Mouse (Mus musculus) liver, adult 2 months (tissue): ENCODE measurements around the gene Fndc3b. TPM values are rescaled to one million over a fixed set of nuclear protein-coding genes. Genes with fewer than 3 reads are reported as not detected.

Experiments
- DNase-seq: peaks from one replicate; pipeline ENCODE4 v3.0.0-alpha.2; 2011; ENCODE audit warnings: low read depth, low spot score; ENCODE audit errors: extremely low read depth
- H3K27ac ChIP-seq: fragments of 200-500 bp; replicated peaks from 2 replicates; pipeline ENCODE4 v1.5.1; 2012; ENCODE audit warnings: low read depth, mild to moderate bottlenecking, control low read depth, inconsistent platforms, low read length; ENCODE audit not compliant: insufficient read depth
- H3K27me3 ChIP-seq: fragments of 200-500 bp; 2 replicates; pipeline ENCODE4 v1.6.1; 2012; ENCODE audit warnings: mild to moderate bottlenecking, moderate library complexity, low read length, inconsistent platforms; ENCODE audit not compliant: control insufficient read depth, insufficient read depth
- H3K36me3 ChIP-seq: fragments of 200-500 bp; 2 replicates; pipeline ENCODE4 v1.6.1; 2012; ENCODE audit warnings: low read length, inconsistent platforms; ENCODE audit not compliant: control insufficient read depth, insufficient read depth
- H3K4me1 ChIP-seq: fragments of 200-500 bp; 2 replicates; pipeline ENCODE4 v1.6.1; 2011; ENCODE audit warnings: low read length; ENCODE audit not compliant: control insufficient read depth, insufficient read depth
- H3K4me3 ChIP-seq: fragments of 200-500 bp; 2 replicates; pipeline ENCODE4 v1.5.1; 2011; ENCODE audit warnings: low read depth, mild to moderate bottlenecking, control low read depth, low read length, moderate library complexity; ENCODE audit not compliant: insufficient read depth
- H3K79me2 ChIP-seq: fragments of 200-500 bp; 2 replicates; pipeline ENCODE4 v1.6.1; 2012; ENCODE audit warnings: inconsistent platforms, mild to moderate bottlenecking, low read length, moderate library complexity; ENCODE audit not compliant: control insufficient read depth, insufficient read depth
- H3K9ac ChIP-seq: fragments of 200-500 bp; 2 replicates; pipeline ENCODE4 v1.6.1; 2012; ENCODE audit warnings: low read depth, mild to moderate bottlenecking, control low read depth, inconsistent platforms, low read length
- CTCF ChIP-seq: fragments of 200-500 bp; IDR thresholded peaks from 2 replicates; pipeline ENCODE4 v1.5.1; 2011; ENCODE audit warnings: low read depth, low read length, control low read depth
- POLR2A ChIP-seq: fragments of 200-500 bp; IDR thresholded peaks from 2 replicates; pipeline ENCODE4 v1.6.1; 2011; ENCODE audit warnings: low read length, control low read depth; ENCODE audit not compliant: insufficient read depth; ENCODE audit errors: extremely low read depth
- WGBS: fragments of 180-500 bp; shearing (Covaris S2); methylation state at CpG from one replicate; pipeline ENCODE4 v1.1.7; 2018; 5-methylcytosine and 5-hydroxymethylcytosine counted together
- polyA plus RNA-seq: library from polyadenylated mRNA; depleted of rRNA; stranded (reverse); fragments of >200 nt; gene quantifications from 2 replicates; pipeline ENCODE4 v1.2.3, GENCODE M21; 2012
- total RNA-seq: library from RNA; depleted of rRNA; stranded (reverse); fragments of >200 nt; gene quantifications from 2 replicates; pipeline ENCODE4 v1.2.3, GENCODE M21; 2014

The Fndc3b gene
- total and polyA plus RNA-seq, 2 experiments: 3.3 to 9.4 TPM

- whole genome bisulfite sequencing: 87% methylated on average over 11 of the region's 11 CpGs
- H3K27ac ChIP-seq: no peak overlapping the region
These were observed 61.0 kb downstream of the Fndc3b start for GRCm38 (mm10) chr3:27650083-27650482.

DNA sequence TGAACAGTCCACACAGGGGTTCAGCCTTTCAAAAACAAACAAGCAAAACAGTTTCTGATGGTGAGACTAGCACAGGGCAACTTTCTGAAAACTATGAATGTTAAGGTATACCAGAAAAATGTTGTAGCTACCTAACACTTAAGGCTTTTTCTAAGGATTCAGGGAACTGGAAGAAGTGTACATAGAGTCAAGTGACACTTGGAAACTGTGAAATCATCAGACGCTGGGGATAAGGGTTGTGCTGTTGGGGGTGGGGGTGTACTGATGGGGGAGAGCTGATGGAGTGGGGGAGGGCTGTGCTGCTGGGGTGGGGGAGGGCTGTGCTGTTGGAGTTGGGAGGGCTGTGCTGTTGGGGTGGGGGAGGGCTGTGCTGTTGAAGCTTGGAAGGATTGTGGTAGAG is 61.8 kb downstream of the Fndc3b start:
- no peak for TF ChIP-seq CTCF
- TF ChIP-seq POLR2A: no peak

More at GRCm38 (mm10) chr3:27650083-27650482, 61.0 kb downstream of the Fndc3b start:
- peaks cover 46% of the 10 kb centered on the region; the same call in 1 of the 2 replicates for H3K79me2 ChIP-seq
- no peak for TF ChIP-seq POLR2A
- no peak for TF ChIP-seq CTCF
- peak; percentile 16 for DNase-seq
- no peak overlapping the region for H3K4me3 ChIP-seq
- no peaks in the 10 kb centered on the region for H3K36me3 ChIP-seq
- H3K9ac ChIP-seq: no peak overlapping the region
- H3K4me1 ChIP-seq: peaks cover 4% of the 10 kb centered on the region; the same call in 1 of the 2 replicates
- H3K27me3 ChIP-seq: no peaks in the 10 kb centered on the region

DNA sequence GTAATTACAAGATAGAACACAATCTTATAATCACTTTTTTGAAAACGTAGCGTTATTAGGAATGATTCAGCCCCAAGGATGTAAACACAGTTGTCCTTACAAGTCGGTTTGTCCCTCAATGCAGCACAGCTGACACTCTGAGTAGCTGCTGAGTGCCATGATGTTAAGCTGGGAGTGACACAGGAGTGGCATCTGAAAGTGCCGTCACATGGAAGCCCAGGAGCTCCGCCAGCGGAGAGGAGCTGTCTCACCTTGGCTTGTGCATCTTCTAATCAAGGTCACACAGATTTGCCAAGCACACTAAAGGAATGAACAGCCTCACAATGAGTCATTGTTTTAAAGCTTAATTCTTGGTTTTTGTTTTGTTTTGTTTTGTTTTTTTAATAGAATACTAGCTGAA is 68.7 kb downstream of the Fndc3b start:
- 92% methylated on average over 6 of the region's 6 CpGs for WGBS
- H3K79me2 ChIP-seq: peaks cover 24% of the 10 kb centered on the region; the same call in 1 of the 2 replicates
- TF ChIP-seq CTCF: no peak
- no peak for TF ChIP-seq POLR2A

More for the DNA sequence above, 61.8 kb downstream of the Fndc3b start:
- 39% methylated on average over 1 of the region's 1 CpGs for WGBS
- H3K9ac ChIP-seq: no peak overlapping the region
- H3K27ac ChIP-seq: no peak overlapping the region
- H3K4me3 ChIP-seq: no peak overlapping the region
- no peaks in the 10 kb centered on the region for H3K27me3 ChIP-seq
- H3K4me1 ChIP-seq: no peaks in the 10 kb centered on the region
- no peaks in the 10 kb centered on the region for H3K36me3 ChIP-seq
- no peak for DNase-seq
- peaks cover 40% of the 10 kb centered on the region; the same call in 1 of the 2 replicates for H3K79me2 ChIP-seq

GRCm38 (mm10) chr3:27639701-27640100 is 71.4 kb downstream of the Fndc3b start:
- TF ChIP-seq CTCF (no peak), POLR2A (no peak)
- Histone ChIP-seq H3K79me2 (peaks cover 12% of the 10 kb centered on the region; the same call in 1 of the 2 replicates), H3K4me3 (no peak overlapping the region), H3K27ac (no peak overlapping the region), H3K9ac (no peak overlapping the region), H3K4me1 (no peaks in the 10 kb centered on the region), H3K36me3 (peaks cover 5% of the 10 kb centered on the region; the same call in 1 of the 2 replicates), H3K27me3 (no peaks in the 10 kb centered on the region)
- no peak for DNase-seq
- WGBS: 61% methylated on average over 4 of the region's 4 CpGs

More for the DNA sequence above, 68.7 kb downstream of the Fndc3b start:
- DNase-seq: no peak
- H3K4me3 ChIP-seq: no peak overlapping the region
- no peak overlapping the region for H3K27ac ChIP-seq
- H3K27me3 ChIP-seq: no peaks in the 10 kb centered on the region
- peaks cover 5% of the 10 kb centered on the region; the same call in 1 of the 2 replicates for H3K36me3 ChIP-seq
- H3K9ac ChIP-seq: no peak overlapping the region
- no peaks in the 10 kb centered on the region for H3K4me1 ChIP-seq

DNA sequence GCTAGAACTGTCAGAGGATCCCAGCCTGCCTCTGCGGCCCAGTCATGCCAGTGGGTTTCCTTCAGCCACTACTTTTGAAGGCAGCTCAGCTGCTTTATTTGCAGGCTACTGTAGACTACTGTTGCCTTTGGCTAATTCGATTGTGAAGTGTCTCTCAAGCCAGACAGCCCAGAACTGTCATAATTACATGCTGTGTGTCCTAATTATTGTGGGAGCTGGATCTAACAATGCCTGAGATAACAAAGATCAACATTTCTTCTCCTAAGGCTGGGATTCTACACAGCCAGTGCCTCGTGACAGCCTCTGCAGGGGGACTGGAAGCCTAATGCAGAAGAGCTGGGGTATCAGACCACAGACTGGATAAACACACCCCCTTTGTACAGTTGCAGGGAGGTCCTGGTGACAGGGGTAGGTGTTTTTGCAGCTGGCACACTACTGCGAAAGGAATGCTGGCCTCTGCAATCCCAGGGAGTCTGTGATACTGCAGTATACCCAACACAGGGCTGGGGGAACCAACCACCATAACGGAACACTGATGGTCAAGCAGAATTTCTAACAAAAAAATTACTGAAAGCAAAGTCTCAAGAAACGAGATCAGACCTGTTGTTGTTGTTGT is 74.0 kb downstream of the Fndc3b start:
- Histone ChIP-seq H3K79me2 (peaks cover 13% of the 10 kb centered on the region; the same call in 1 of the 2 replicates), H3K36me3 (peaks cover 5% of the 10 kb centered on the region; the same call in 1 of the 2 replicates), H3K9ac (no peak overlapping the region), H3K4me3 (no peak overlapping the region), H3K27me3 (no peaks in the 10 kb centered on the region), H3K4me1 (no peaks in the 10 kb centered on the region; the same call in 1 of the 2 replicates), H3K27ac (no peak overlapping the region)
- WGBS: 86% methylated on average over 6 of the region's 6 CpGs
- no peak for TF ChIP-seq POLR2A
- TF ChIP-seq CTCF: no peak
- no peak for DNase-seq

- Histone ChIP-seq H3K27ac (no peak overlapping the region), H3K36me3 (peaks cover 2% of the 10 kb centered on the region; the same call in 1 of the 2 replicates), H3K79me2 (peaks cover 14% of the 10 kb centered on the region; the same call in 1 of the 2 replicates), H3K27me3 (no peaks in the 10 kb centered on the region), H3K4me1 (no peaks in the 10 kb centered on the region; the same call in 1 of the 2 replicates), H3K4me3 (no peak overlapping the region), H3K9ac (no peak overlapping the region)
- no peak for DNase-seq
- 86% methylated on average over 3 of the region's 3 CpGs for WGBS
- TF ChIP-seq POLR2A (no peak), CTCF (no peak)
These were observed 75.3 kb downstream of the Fndc3b start for GRCm38 (mm10) chr3:27635776-27636175.
